Mouse (Mus musculus) heart, embryonic 14.5 days (tissue): ENCODE results near the gene Trim65. TPM values are rescaled to one million over a fixed set of nuclear protein-coding genes. Genes with fewer than 3 reads are reported as not detected.

Source experiments
- ATAC-seq: fragments of 200-750 bp; cut with Nextera tagmentation; 2 replicates; pipeline ENCODE4 v1.8.0; 2017; ENCODE audit warnings: low read depth, moderate TSS enrichment; ENCODE audit not compliant: insufficient number of reproducible peaks, insufficient read depth, low FRiP score
- H3K27ac ChIP-seq, 2 experiments: fragments of 200-500 bp in 1 of 2; fragments of 300-500 bp in 1 of 2; sonication (generic) in 1 of 2; replicated peaks in 1 of 2; 2 replicates each; pipeline ENCODE4 v1.5.1; 2012 to 2014; ENCODE audit warnings: low read depth in 2 of 2, low read length in 2 of 2, control low read depth in 1 of 2, mild to moderate bottlenecking in 1 of 2, mixed read lengths in 1 of 2; ENCODE audit not compliant: control insufficient read depth in 1 of 2, insufficient read depth in 1 of 2
- H3K27me3 ChIP-seq: fragments of 300-500 bp; sonication (generic); 2 replicates; pipeline ENCODE4 v1.6.1; 2014; ENCODE audit warnings: mild to moderate bottlenecking, low read length, control low read depth; ENCODE audit not compliant: control insufficient read depth, insufficient read depth
- H3K36me3 ChIP-seq: fragments of 300-500 bp; sonication (generic); 2 replicates; pipeline ENCODE4 v1.6.1; 2014; ENCODE audit warnings: mild to moderate bottlenecking, control low read depth, low read length, mixed read lengths; ENCODE audit not compliant: control insufficient read depth, insufficient read depth
- H3K4me1 ChIP-seq, 2 experiments: fragments of 200-500 bp in 1 of 2; fragments of 300-500 bp in 1 of 2; sonication (generic) in 1 of 2; 2 replicates each; pipeline ENCODE4 v1.6.1; 2012 to 2014; ENCODE audit warnings: low read length in 2 of 2, control low read depth in 1 of 2, mixed read lengths in 1 of 2; ENCODE audit not compliant: control insufficient read depth in 2 of 2, insufficient read depth in 2 of 2
- H3K4me2 ChIP-seq: fragments of 300-500 bp; sonication (generic); 2 replicates; pipeline ENCODE4 v1.6.1; 2014; ENCODE audit warnings: mild to moderate bottlenecking, low read length
- H3K4me3 ChIP-seq, 2 experiments: fragments of 200-500 bp in 1 of 2; fragments of 300-500 bp in 1 of 2; sonication (generic) in 1 of 2; 2 replicates each; pipeline ENCODE4 v1.5.1; 2012 to 2014; ENCODE audit warnings: low read length in 2 of 2, mild to moderate bottlenecking in 2 of 2, control low read depth in 1 of 2, low read depth in 1 of 2, moderate library complexity in 1 of 2; ENCODE audit not compliant: control insufficient read depth in 1 of 2, insufficient read depth in 1 of 2
- H3K9ac ChIP-seq: fragments of 300-500 bp; sonication (generic); 2 replicates; pipeline ENCODE4 v1.6.1; 2014; ENCODE audit warnings: mild to moderate bottlenecking, low read length
- H3K9me3 ChIP-seq: fragments of 300-500 bp; sonication (generic); 2 replicates; pipeline ENCODE4 v1.6.1; 2016; ENCODE audit warnings: low read length, control low read depth; ENCODE audit not compliant: control insufficient read depth
- WGBS: fragments of 180-500 bp; shearing (Covaris S2); extraction: QIAGEN DNeasy Blood & Tissue Kit; methylation state at CpG from one replicate; pipeline ENCODE4 v1.1.7; 2014; 5-methylcytosine and 5-hydroxymethylcytosine counted together
- polyA plus RNA-seq: library from polyadenylated mRNA; unstranded; fragments of >200 nt; fragmentation: Nextera tagmentation; extraction: Ambion mirVana; gene quantifications from 2 replicates; pipeline ENCODE4 v1.2.1, GENCODE M21; 2014

Trim65 gene
- polyA plus RNA-seq, 1 experiment from 2014 or later = 4.8 TPM

DNA sequence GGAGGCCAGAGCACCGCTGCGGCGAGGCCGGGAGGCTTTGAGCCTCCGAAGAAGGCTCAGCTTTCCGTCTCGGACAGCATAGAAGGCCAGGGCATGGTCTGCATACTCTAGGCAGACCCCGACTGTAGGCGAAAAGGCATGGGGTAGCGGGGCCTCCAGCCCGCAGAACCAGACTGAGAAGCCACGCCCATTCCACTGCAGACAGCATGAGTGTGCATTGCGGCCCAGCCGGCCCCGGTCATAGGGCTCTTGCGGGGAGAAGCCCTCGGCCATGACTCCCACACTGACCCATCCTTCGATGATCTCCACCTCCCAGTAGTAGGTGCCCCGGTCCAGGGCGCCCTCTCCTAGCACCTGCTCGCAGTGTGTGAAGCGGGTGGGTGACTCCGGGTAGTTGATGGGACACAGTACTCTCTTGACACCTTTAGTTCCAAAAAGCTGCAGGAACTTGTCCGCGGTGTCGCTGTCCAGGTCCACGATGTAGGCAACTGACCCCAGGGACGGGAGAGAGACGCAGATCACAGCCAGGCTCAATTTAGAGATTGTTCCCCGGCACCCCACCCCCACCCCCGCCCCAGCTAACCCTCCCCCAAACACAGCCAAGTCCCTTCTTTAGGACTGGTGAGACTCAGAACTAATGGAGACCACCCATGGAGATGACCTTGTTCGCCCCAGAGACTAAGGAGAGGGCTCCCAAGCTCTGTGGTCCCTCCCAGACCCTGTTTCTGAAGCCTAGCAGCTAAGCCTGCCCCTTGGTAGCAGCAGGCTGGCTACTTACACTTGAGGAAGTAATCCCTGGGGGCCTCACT is 24.6 kb downstream of the Trim65 start:
- 42% methylated on average over 32 of the region's 32 CpGs for WGBS
- peaks cover 54 to 74% of the 10 kb centered on the region in 2 experiments for H3K4me1 ChIP-seq
- ATAC-seq = no peak
- H3K4me3 ChIP-seq = peak overlapping the region in 1 of 2 experiments; percentile 88; a peak in 1 of 4 replicates
- peak overlapping the region; percentile 95 for H3K9ac ChIP-seq
- no peaks in the 10 kb centered on the region for H3K27me3 ChIP-seq
- peak overlapping the region; percentile 24 to 83; a peak in 2 of 4 replicates for H3K27ac ChIP-seq
- H3K4me2 ChIP-seq = peak overlapping the region; percentile 79
- H3K36me3 ChIP-seq = peaks cover 28% of the 10 kb centered on the region
- no peaks in the 10 kb centered on the region for H3K9me3 ChIP-seq

DNA sequence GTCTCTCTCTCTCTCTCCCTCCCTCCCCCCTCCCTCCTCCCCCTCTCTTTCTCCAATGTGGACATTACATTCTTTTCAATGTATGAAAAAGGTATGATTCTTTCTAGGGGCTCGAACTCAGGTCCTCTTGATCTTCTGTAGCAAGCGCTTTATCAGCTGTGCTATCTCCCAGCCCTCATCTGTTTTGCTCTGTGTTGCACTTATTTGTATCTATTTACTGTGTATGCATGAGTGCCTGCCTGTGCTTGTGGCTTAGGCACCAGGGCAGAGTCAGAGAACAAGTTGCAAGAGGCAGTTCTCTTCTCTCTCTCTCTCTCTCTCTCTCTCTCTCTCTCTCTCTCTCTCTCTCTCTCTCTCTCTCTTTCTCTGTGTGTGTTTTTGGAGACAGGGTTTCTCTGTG is 25.9 kb downstream of the Trim65 start:
- H3K9me3 ChIP-seq = no peaks in the 10 kb centered on the region
- no peak overlapping the region for H3K4me3 ChIP-seq
- peaks cover 63 to 81% of the 10 kb centered on the region in 2 experiments for H3K4me1 ChIP-seq
- peak overlapping the region in 1 of 2 experiments; percentile 98; a peak in 2 of 4 replicates for H3K27ac ChIP-seq
- H3K4me2 ChIP-seq = no peak overlapping the region
- 78% methylated on average over 2 of the region's 2 CpGs for WGBS
- no peak for ATAC-seq
- no peaks in the 10 kb centered on the region for H3K27me3 ChIP-seq
- H3K36me3 ChIP-seq = peaks cover 28% of the 10 kb centered on the region
- peak overlapping the region; percentile 69 for H3K9ac ChIP-seq

DNA sequence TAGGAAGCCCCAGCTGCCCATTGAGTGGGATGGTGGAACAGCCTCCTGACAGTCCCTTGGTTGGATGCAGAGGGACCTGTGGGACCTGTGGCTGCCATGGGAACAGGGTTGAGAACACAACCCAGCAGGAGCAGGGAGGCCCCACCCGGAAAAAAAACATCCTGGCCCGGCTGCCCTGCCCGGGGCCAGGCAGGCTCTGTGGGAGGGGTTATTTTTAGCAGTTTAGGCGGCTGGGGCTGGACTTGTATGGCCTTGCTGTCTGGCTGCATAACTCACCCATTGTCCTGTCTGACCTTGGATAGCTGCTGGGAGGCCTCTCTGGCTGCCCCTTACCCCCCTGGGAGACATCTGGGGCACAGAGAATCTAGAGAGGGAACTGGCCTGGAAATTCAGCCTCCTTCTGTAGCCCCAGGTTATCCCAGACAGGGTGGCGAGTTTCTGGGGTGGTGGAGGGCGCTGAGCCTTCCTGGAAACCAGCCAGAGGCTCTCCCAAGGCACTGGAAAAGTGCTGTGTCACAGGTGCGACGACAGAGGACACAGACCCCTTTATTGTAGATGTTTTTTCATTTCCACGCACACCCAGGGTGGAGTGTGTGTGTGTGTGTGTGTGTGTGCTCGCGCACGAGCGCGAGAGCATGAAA is 26.8 kb downstream of the Trim65 start:
- H3K4me3 ChIP-seq = no peak overlapping the region
- peaks cover 28% of the 10 kb centered on the region for H3K36me3 ChIP-seq
- peak; percentile 78 for ATAC-seq
- H3K27ac ChIP-seq = peak overlapping the region; percentile 97 to 98
- no peaks in the 10 kb centered on the region for H3K27me3 ChIP-seq
- peak overlapping the region; percentile 41 for H3K4me2 ChIP-seq
- H3K9ac ChIP-seq = peak overlapping the region; percentile 69
- H3K4me1 ChIP-seq = peaks cover 73 to 90% of the 10 kb centered on the region in 2 experiments
- WGBS = 22% methylated on average over 13 of the region's 14 CpGs
- H3K9me3 ChIP-seq = no peaks in the 10 kb centered on the region

DNA sequence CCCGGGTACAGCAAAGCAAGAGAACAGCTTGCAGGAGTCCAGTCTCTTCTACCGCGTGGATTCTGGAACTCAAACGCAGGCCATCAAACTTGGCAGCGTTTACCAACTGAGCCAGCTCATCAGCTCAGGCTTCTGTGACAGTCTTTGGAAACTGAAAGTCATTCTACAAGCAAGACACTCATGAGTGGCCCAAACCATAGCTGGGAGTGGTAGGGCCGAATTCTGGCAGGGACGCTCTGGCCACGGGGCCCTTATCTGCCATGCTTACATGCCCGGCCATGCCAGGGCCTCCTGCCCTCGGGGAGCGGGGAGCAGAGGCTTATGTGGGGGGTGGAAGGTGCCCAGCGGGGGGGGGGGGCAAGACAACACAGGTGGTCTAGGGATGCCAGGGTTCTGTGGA is 27.4 kb downstream of the Trim65 start:
- Histone ChIP-seq H3K9me3 (no peaks in the 10 kb centered on the region), H3K9ac (peak overlapping the region; percentile 69), H3K4me1 (peaks cover 75 to 93% of the 10 kb centered on the region in 2 experiments), H3K27ac (peak overlapping the region; percentile 97 to 98), H3K4me2 (peak overlapping the region; percentile 41; the same call in 1 of the 2 replicates), H3K4me3 (no peak overlapping the region), H3K27me3 (no peaks in the 10 kb centered on the region), H3K36me3 (peaks cover 28% of the 10 kb centered on the region)
- ATAC-seq = no peak
- WGBS = 30% methylated on average over 12 of the region's 12 CpGs

DNA sequence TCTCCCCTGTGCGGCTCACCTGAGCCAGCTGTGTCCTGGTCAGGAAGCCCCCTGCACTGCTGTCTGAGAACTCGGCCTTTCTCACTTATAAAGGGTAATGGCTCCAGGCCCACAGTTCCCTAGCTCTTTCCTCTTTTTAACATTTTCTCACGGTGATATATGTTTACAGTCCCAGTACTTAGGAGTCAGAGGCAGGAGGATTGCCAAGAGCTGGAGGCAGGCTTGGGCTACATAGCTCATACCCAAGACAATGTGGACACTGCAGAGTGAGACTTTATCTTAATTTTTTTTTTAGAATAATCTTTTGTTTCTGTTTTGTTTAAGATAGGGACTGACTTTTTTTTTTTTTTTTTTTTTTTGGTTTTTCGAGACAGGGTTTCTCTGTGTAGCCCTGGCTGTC is 28.5 kb downstream of the Trim65 start:
- Histone ChIP-seq H3K27me3 (no peaks in the 10 kb centered on the region), H3K9ac (peak overlapping the region; percentile 63), H3K27ac (peak overlapping the region; percentile 89 to 98), H3K36me3 (peaks cover 22% of the 10 kb centered on the region), H3K4me3 (no peak overlapping the region), H3K9me3 (no peaks in the 10 kb centered on the region), H3K4me1 (peaks cover 65 to 82% of the 10 kb centered on the region in 2 experiments), H3K4me2 (no peak overlapping the region)
- ATAC-seq = no peak
- 48% methylated on average over 3 of the region's 4 CpGs for WGBS

DNA sequence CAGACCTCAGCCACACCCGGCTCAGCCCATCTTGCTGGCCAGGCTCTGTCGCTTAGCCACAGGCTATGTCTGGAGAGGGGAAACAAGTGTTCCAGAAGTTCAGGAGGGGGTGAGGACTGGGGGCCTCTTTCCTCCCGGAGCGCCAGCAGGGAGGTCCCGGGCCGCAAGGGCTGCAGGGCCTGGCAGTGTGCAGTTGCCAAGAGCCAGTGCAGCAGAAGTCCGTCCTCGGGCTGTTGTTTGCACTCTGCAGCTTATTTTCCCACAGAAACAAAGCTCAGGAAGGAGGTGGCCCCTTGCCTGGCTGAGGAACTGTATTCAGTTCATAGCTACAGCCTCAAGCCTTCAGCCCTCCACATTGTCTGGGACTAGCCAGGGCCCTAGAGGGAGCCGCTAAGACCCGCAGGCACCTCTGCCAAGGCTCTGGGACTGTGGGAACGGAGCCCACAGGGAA is 29.0 kb downstream of the Trim65 start:
- peak; percentile 47 for ATAC-seq

DNA sequence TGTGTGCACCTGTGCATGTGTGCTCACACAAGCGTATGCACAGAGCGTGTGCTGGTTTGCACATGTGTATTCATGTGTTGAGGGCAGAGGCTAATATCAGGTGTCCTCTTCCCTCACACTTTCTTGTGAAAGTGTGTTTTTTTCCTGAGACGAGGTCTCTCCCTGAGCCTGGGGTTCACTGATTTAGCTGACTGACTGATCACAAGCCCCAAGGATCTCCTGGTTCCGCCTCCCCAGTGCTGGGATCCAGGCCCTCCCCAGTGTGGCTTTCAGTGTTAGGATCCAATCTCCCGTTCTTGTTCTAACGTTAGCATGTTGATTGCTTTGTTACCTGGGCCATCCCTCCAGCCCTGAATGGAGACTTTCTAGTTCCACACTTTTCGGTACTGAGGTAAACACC is 30.1 kb downstream of the Trim65 start:
- H3K27ac ChIP-seq = peak overlapping the region; percentile 89 to 98
- H3K9ac ChIP-seq = peak overlapping the region; percentile 63
- H3K9me3 ChIP-seq = 0 out of 2 replicates have a peak, but pooled peaks cover 4% of the 10 kb centered on the region
- H3K4me1 ChIP-seq = peaks cover 52 to 65% of the 10 kb centered on the region in 2 experiments
- H3K27me3 ChIP-seq = no peaks in the 10 kb centered on the region
- WGBS = 76% methylated on average over 7 of the region's 7 CpGs
- no peak overlapping the region for H3K4me2 ChIP-seq
- H3K4me3 ChIP-seq = no peak overlapping the region
- peaks cover 6% of the 10 kb centered on the region for H3K36me3 ChIP-seq
- ATAC-seq = no peak

More for the DNA sequence above, 29.0 kb downstream of the Trim65 start:
- H3K36me3 ChIP-seq = peaks cover 17% of the 10 kb centered on the region
- no peaks in the 10 kb centered on the region for H3K9me3 ChIP-seq
- 26% methylated on average over 11 of the region's 11 CpGs for WGBS
- peaks cover 60 to 77% of the 10 kb centered on the region in 2 experiments for H3K4me1 ChIP-seq
- H3K9ac ChIP-seq = peak overlapping the region; percentile 63
- no peak overlapping the region for H3K4me3 ChIP-seq
- no peaks in the 10 kb centered on the region for H3K27me3 ChIP-seq
- peak overlapping the region; percentile 25 for H3K4me2 ChIP-seq
- peak overlapping the region; percentile 89 to 98 for H3K27ac ChIP-seq
